Mouse (Mus musculus) megakaryocyte progenitor cell, adult 5-6 weeks (primary cell): ENCODE measurements around the gene Gm42417. TPM values are rescaled to one million over a fixed set of nuclear protein-coding genes. Genes with fewer than 3 reads are reported as not detected.

Experiments
- ATAC-seq: replicated peaks from 2 replicates; pipeline ENCODE4 v1.8.0; 2016; ENCODE audit warnings: mild to moderate bottlenecking, moderate TSS enrichment, inconsistent platforms; ENCODE audit not compliant: poor library complexity
- total RNA-seq, 2 experiments: library from RNA; stranded (forward) in 1 of 2; stranded (reverse) in 1 of 2; fragments of 157-497, 149-512 nt in 1 of 2; fragments of 200-1000 nt in 1 of 2; gene quantifications; 2 replicates each; pipeline versions ENCODE4 v1.2.3 to v1.2.4; 2015 to 2017

Gene Gm42417
- total RNA-seq (2015), result 0.62 and 0.83 TPM in 2 replicates
- total RNA-seq (2017), result 3.1 TPM in 1 of 2 replicates, not detected in the other

DNA sequence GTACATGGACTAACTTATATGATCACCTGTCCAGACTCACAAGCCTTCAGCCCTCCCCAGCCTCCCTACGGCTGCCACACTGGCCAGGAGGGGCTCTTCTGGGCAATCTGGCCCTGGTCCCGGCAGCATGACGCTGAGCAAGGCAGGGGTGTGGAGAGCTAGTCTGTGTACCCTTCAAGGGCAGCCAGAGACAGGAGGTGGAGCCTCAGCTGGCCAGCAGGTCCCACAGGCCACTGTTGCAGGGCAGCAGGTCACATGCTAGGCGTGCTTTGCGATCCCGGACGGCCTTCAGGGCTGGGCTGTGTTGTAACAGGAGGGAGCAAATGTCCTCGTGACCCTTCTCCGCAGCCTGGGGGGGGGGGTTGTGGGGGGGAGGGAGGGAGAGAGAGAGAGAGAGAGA is at the start of gene Gm42417:
Gm42417 (minus strand) TSS at position 244 of the 400 bp plus-strand sequence.
- ATAC-seq, result no peak

GRCm38 (mm10) chr1:36587860-36588259 is 48.6 kb upstream of the Gm42417 start:
- no peak for ATAC-seq

DNA sequence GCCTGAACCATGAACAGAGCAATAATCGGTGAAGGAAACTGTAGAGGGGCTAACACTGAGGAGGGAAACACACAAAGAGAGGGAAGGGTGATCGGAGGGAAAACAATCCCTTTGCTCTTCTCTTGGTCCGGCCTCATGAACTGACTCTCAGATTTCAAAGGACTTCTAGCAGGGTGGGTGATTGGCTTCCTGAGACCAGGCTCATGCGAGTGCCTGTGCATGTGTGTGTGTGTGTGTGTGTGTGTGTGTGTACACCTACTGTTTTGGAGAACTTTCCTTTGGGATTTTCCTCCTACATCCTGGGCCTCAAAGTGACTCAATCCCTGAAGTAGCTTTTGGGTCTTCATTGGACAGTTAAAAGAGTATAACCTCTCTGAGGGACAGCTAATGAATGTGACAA is 47.1 kb upstream of the Gm42417 start:
- ATAC-seq, result no peak

DNA sequence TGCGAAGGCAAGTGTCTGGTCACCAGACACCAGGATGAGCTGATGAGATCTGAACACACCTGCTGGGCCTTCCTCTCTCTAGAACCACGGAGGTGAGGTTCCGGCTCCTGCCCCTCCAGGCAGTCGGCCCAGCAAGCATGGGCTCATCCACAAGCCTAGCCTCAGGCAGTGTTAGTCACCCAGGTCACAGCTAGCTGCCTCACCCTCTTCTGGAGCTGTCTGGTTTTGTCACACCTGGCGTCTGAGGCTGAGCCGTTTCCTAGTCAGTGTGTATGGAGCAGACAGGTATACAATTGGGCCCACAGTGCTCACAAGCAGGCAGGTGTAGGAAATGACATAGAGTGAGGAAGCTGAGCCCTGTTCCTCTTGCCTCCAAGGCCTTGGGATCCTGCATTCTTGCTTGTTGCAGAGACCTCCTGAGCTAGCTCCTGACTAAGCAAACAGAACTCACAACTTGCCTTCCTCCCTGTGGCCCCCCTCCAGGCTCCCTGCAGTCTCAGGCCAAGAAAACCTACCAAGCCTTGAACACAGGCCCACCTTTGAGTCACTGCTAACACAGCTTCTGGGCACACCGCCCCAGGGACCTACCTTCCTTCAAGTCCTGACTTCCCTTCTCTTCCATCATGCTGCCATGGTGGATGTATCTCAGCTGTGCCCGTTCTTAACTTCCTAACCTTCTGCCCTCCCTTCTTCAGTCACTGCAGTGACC is 44.3 kb upstream of the Gm42417 start:
- ATAC-seq, result no peak

DNA sequence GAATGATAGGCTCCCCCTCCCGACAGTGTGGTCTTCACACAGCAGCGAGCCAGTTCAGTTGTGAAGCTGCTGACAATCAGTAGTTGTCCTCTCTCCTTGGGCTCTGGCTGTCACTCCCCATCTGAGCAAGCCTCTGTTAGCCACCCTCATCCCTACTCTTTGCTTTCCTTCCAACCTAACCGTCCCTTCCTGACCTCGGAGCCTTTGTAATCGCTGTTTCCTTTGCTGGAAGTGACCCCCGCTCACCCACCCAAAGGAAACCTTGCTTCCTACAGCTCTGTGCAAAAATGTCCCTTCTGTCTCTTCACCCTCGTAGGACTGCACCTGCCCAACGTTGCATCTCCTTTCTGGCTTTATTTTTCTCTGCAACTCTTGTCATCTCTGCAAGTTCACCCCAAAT is 43.0 kb upstream of the Gm42417 start:
- ATAC-seq, result no peak

DNA sequence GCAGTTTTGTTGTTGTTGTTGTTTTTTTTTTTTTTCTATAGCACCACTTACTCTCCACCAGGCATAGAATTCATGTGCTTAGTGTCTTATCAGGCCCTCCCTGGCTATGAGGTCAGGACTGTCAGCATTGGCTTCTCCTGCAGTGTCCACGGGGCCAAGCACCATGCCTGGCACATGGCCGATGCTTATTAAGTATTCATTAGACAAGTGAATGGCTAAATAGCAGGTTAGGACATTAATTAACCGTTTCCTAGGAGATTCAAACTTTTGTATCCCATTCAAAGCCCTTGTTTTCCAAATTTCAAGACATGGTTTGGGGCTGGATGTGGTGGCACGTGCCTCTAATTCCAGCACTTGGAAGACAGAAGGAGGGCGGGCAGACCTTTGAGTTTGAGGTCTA is 42.0 kb upstream of the Gm42417 start:
- ATAC-seq, result no peak

DNA sequence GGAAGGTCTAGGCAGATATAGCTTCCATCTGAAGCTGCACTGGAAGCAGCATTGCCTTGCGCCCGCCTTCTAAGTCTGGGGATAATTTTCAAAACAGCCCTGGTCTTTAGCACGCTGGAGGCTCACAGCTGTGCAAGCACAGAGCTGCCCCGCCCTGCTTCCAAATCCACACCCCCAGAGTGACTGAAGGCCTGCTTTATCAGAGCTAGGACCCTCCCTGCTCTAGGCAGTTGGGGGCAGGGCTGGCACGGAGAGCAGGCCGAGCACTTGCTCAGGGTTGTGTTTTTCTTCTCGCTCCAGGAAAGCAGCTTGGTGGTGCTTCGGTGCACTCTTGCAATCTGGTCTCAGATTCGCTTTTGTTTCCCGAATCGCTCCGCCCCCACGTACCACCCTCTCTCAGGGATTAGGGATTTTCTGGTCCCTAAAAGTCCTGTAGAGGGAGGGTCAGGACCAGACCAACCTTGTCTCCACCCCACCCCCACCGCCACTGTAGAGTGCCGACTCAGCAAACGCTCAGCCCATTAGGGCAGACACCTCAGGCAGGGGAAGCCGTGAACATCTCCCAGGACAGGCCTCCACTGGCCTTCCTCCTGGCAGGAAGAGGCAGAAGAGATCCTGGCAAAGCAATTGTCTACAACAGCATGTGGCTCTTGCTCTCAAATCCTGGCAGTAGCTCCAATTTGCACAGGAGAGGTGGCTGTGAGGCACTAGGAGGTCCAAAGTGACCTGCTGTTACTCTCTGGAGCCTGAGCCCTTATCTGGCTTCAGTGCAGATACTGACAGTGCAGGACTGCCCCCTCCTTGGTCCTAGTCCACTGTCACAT is 41.4 kb upstream of the Gm42417 start:
- ATAC-seq, result peak; percentile 95

DNA sequence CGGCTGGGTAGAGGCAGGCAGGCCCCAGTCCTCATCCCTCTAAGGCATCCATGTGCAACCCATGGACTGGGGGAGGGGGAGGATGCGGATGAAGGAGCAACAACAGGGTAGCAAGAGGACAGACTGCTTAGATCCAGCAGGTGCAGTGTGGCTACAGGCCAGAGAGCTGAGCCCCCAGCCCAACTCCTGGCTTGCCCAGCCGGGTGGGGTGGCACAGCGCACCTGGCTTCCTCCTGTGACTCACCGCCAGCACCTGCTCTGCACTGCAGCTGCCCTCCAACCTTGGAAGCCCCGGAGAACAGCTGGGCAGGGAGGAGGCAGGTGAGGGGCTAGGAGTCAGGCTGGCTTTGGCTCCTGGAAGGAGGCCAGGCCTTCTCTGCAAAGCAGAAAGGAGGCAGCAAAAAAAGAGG is 40.8 kb upstream of the Gm42417 start:
- no peak for ATAC-seq

DNA sequence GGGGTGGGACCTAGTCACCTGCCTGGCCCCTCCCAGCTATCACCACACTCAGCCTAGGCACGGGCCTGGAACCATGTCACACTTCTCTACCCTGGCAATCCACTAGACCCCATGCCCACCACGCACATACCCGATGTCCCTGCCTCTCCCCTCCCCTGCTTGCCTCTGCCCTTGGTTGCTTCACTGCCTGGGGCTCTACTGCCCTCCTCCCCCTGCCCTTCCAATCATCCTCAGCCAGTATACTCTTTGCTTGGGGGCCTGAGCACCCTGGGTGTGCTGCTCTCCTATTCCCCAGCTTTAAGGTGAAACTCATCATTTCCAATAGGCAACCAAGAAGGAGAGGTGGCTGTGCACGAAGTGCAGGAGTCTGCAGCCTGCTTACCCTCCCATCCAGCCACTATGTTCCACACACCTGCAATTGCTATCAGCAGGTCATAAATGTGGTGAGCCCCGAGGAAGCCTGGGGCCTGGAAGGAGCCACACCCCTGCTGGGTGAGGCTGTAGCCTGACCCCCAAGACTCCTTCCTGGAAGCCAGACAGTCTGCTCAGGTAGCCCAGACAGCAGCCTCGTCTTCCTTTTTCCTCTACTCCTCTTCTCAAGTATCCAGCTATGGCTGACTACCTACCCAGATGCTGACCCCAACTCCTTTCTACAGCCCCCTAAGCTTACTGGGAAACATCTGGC is 37.9 kb upstream of the Gm42417 start:
- no peak for ATAC-seq

- ATAC-seq, result no peak
These were observed 36.1 kb upstream of the Gm42417 start for GRCm38 (mm10) chr1:36575347-36575746.

- no peak for ATAC-seq
These were observed 35.1 kb upstream of the Gm42417 start for GRCm38 (mm10) chr1:36574196-36574955.

GRCm38 (mm10) chr1:36573524-36573923 is 34.3 kb upstream of the Gm42417 start:
- no peak for ATAC-seq

- no peak for ATAC-seq
These were observed 33.5 kb upstream of the Gm42417 start for GRCm38 (mm10) chr1:36572709-36573108.

- ATAC-seq, result no peak
These were observed 33.0 kb upstream of the Gm42417 start for GRCm38 (mm10) chr1:36572140-36572700.

DNA sequence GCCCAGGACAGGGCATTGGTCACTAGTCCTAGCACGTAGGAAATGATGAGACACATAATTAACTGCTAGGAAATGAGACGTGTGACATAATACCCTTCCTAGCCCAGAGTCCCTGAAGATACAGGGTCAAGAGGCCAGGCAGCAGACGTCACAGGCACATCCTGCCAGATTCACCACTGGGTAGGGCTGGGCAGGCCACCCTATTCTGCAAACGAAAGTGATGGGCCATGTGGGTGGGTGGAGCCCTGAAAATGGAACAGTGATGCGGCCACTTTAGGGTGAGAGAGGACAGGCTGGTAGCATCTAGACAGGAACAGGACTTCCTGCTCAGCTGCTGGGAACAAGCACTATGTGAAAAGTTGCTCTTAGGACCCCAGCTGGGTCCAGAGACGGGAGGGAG is 32.4 kb upstream of the Gm42417 start:
- ATAC-seq, result peak; percentile 73

DNA sequence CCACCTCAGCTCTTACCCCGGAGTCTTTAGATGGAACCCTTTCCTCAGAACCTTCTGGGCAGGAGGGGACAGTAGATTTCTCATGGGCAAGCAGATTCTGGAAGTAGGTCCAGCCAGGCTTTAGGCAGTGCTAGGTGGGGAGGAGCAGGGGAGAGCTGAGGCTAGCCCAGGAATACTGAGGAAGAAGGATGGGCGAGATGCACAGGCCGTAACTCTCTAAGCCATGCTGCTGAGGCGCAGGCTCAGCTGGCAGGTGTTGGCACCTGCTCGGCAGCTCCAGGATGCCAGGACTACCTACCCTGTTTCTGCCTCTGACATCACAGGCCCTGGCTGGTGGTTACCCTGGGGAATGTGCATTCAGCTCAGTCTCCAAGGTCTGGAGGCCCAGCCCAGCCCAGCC is 31.1 kb upstream of the Gm42417 start:
- ATAC-seq, result no peak

DNA sequence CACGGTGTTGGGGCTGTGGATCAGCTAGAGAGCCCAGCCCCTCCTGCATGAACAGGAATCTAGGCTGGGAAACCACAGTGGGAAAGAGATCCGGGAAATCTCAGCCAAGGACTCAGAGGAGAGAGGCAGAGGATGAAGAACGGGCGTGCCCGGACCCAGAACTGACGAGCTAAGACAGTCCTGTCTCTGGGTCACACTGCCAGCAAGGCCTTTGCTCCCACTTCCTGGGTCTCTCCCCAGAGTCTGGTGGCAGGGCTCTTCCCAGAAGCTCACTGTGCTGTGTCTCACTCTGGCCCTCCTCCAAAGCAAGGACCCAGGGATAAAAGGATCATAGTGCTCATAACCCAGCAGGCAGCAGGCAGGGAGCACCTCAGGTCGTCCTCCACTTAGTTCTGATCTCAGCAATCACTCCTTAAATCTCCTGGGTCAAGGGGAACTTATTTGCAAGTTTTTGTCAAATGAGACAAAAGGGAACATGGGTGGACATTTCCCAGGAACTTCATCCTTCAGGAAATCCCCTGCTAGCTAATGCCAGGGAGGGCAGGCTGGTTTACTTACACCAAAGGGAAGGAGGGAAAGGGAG is 30.6 kb upstream of the Gm42417 start:
- ATAC-seq, result no peak

- ATAC-seq, result no peak
These were observed 29.5 kb upstream of the Gm42417 start for GRCm38 (mm10) chr1:36568776-36569175.

GRCm38 (mm10) chr1:36567818-36568603 is 28.8 kb upstream of the Gm42417 start:
- no peak for ATAC-seq
